Mouse (Mus musculus) ovary, postnatal 10 days (tissue): Measurements from ENCODE around the gene Olfr889.
"Not testable (repeated sequence)": the region's sequence is repeated elsewhere in the genome, so short reads cannot be mapped to it uniquely, and the experiment has no call there.

Experiments used
- DNase-seq: peaks from one replicate; pipeline ENCODE4 v3.0.0; 2022; ENCODE audit warnings: low spot score

Gene Olfr889

GRCm38 (mm10) chr9:38114898-38115297 is at the start of gene Olfr889:
Olfr889 (plus strand) TSS chr9:38115198.
- DNase-seq: no peak

DNA sequence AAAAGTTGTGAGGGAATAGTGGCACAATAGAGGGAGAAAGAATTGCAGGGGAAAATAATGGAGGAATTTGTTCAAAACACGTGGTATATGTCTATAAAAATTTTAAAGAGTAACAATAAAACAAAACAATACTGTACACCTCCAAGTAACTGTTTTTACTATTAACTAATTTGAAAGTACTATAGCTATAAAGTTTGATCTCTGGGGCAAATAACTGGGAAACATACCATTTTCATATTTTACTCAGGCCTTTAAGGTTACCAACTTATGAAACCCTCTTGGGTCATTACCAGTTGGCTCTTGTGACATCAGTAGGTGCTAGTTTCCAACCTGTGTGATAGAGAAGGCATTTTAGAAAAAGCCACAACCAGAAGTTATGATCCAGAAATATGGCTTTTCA is 31.2 kb upstream of the Olfr889 start, which contains the start of gene Olfr887:
Olfr887 (plus strand) TSS at position 301 of the 400 bp plus-strand sequence.
- DNase-seq: no peak

DNA sequence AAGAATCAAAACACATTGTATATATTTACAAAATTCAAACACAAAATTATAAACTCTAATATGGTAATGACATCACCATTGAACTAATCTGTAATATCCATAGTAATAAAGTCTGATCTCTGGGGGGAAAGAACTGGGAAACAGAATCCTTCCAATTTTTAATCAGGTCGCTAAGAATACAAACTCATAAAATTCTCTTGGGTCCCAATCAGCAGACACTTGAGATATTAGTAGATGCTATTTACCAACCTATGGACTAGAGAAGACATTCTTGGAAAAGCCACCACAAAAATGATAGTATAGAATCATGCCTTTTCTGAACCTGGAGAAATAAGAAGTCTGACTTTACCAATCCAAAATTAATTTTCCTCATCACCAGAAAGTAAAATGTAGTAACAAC is 7.2 kb upstream of the Olfr889 start, which contains the start of gene Olfr888:
Olfr888 (plus strand) TSS at position 301 of the 400 bp plus-strand sequence.
- DNase-seq: no peak

DNA sequence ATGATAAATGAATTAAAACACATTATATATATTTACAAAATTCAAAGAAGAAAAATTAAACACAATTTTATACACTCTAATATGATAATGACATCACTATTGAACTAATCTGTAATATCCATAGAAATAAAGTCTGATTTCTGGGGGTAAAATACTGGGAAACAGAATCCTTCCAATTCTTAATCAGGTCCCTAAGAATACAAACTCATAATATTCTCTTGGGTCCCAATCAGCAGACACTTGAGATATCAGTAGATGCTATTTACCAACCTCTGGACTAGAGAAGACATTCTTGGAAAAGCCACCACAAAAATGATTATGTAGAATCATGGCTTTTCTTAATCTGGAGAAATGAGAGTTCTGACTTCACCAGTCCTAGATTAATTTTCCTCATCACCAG is 27.2 kb downstream of the Olfr889 start, which contains the start of gene Olfr890:
Olfr890 (plus strand) TSS at position 301 of the 400 bp plus-strand sequence.
- no peak for DNase-seq

- not testable (repeated sequence) for DNase-seq
These were observed 53.3 kb downstream of the Olfr889 start for GRCm38 (mm10) chr9:38168341-38168740.
